ENCODE assay signal across 9 mouse cellular contexts in the genomic region with DNA sequence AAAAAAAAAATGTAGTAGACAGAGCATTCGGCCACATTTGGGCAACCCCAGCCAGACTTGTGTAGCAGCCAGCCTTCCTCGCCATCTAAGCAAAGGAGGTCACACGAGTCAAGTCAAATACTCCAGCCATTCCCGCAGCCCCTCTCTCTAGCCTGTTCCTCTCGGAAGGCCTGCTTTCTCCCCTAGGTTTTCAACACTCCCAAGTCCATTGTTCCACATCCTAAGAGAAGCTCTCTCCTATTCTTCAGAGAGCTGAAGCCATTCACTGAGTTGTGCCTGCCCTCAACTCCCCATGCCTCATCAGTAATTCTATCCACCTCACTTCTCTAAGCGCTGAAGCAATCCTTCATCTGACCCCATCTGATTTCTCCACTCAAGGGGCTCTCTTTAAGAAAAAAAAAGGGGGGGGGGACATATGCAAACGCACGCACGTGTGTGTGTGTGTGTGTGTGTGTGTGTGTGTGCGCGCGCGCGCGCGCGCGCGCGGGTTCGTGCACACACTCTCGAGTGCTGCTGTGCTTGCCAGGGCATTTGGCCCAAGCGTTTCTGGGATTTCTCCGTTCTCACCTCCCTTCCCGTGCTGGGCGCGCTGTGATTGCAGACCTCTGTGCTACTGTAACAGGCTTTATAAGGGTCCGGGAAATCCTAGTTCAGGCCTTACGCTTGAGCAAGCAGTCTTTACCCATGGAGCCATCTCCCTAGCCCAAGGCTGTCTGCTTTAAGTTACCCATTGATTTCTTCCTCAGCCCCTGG. TPM values are rescaled to one million over a fixed set of nuclear protein-coding genes. Genes with fewer than 3 reads are reported as not detected.
DNase-seq lines count a peak whose midpoint lies in the region; ATAC-seq and TF ChIP-seq lines count a peak whose summit lies in the region.
"Had no signal": no experiment of that assay in that cellular context is flagged by ENCODE, and none has a peak within 500 bp of the region (broad histone marks: within the 10 kb centered on the region; RNA-seq: fewer than 3 reads in every experiment).

No protein-coding gene starts in this region.

- no peak for DNase-seq in kidney, postnatal 0 days (ENCODE audit: low spot score)
- no peak for DNase-seq in kidney, adult 8-10 months
- peak; percentile 72 for DNase-seq in embryo, embryonic 11 days
- no peak for DNase-seq in layer of hippocampus, adult 11-12 months (ENCODE audit: low spot score)
- no peak for DNase-seq in gastrocnemius, adult 18-20 months (ENCODE audit: low spot score)
- DNase-seq in thymus, postnatal 4 days: no peak
- DNase-seq: kidney, postnatal 36 days had no signal

- H3K9me3 ChIP-seq in kidney, postnatal 0 days (replicated peaks; ENCODE audit: low read length): no peaks in the 10 kb centered on the region
- no peaks in the 10 kb centered on the region for H3K9me3 ChIP-seq in hindbrain, embryonic 16.5 days (ENCODE audit: control insufficient read depth, low read length)
- no peaks in the 10 kb centered on the region for H3K9me3 ChIP-seq in neural tube, embryonic 14.5 days (ENCODE audit: control insufficient read depth, low read length)

- H3K9ac ChIP-seq in kidney, postnatal 0 days (ENCODE audit: low read depth, low read length): no peak overlapping the region
- H3K9ac ChIP-seq in hindbrain, embryonic 16.5 days (ENCODE audit: low read depth, low read length): peak overlapping the region; percentile 61
- peak overlapping the region; percentile 37; the same call in 1 of the 2 replicates for H3K9ac ChIP-seq in neural tube, embryonic 14.5 days (replicated peaks; ENCODE audit: low read depth, low read length)

- 23% methylated on average over 29 of the region's 29 CpGs for WGBS in kidney, postnatal 0 days
- WGBS in hindbrain, embryonic 16.5 days: 16% methylated on average over 29 of the region's 29 CpGs
- 8% methylated on average over 28 of the region's 29 CpGs for WGBS in neural tube, embryonic 14.5 days

- ATAC-seq in kidney, postnatal 0 days (replicated peaks; ENCODE audit: low FRiP score, low read depth): no peak
- peak; percentile 50 for ATAC-seq in hindbrain, embryonic 16.5 days
- peak; percentile 57 for ATAC-seq in neural tube, embryonic 14.5 days (ENCODE audit: low read depth)

- peak overlapping the region; percentile 49 for H3K4me2 ChIP-seq in kidney, postnatal 0 days (ENCODE audit: low read length)
- H3K4me2 ChIP-seq in hindbrain, embryonic 16.5 days (ENCODE audit: low read length): peak overlapping the region; percentile 93
- H3K4me2 ChIP-seq in neural tube, embryonic 14.5 days (ENCODE audit: low read depth, low read length): peak overlapping the region; percentile 80

- no peaks in the 10 kb centered on the region for H3K27me3 ChIP-seq in kidney, postnatal 0 days (ENCODE audit: insufficient read depth, low read length)
- no peaks in the 10 kb centered on the region for H3K27me3 ChIP-seq in hindbrain, embryonic 16.5 days (replicated peaks; ENCODE audit: control insufficient read depth, insufficient read depth, low read length)
- H3K27me3 ChIP-seq in neural tube, embryonic 14.5 days (ENCODE audit: control insufficient read depth, insufficient read depth, low read length): no peaks in the 10 kb centered on the region

- no peak for TF ChIP-seq CTCF in kidney, postnatal 0 days (IDR thresholded peaks at IDR 0.05; ENCODE audit: low read depth)

- H3K27ac ChIP-seq in kidney, postnatal 0 days: no peak overlapping the region
- H3K27ac ChIP-seq in hindbrain, embryonic 16.5 days (ENCODE audit: low read depth, low read length): peak overlapping the region; percentile 65
- H3K27ac ChIP-seq in neural tube, embryonic 14.5 days (ENCODE audit: low read depth, low read length): peak overlapping the region; percentile 34; the same call in 1 of the 2 replicates

- H3K36me3 ChIP-seq in kidney, postnatal 0 days (ENCODE audit: insufficient read depth, low read length): no peaks in the 10 kb centered on the region
- no peaks in the 10 kb centered on the region for H3K36me3 ChIP-seq in hindbrain, embryonic 16.5 days (ENCODE audit: control insufficient read depth, insufficient read depth, low read length)
- no peaks in the 10 kb centered on the region for H3K36me3 ChIP-seq in neural tube, embryonic 14.5 days (ENCODE audit: control insufficient read depth, insufficient read depth, low read length)

- peaks cover 5% of the 10 kb centered on the region; the same call in 1 of the 2 replicates for H3K4me1 ChIP-seq in kidney, postnatal 0 days (replicated peaks; ENCODE audit: insufficient read depth, low read length)
- peaks cover 5% of the 10 kb centered on the region; the same call in 1 of the 2 replicates for H3K4me1 ChIP-seq in hindbrain, embryonic 16.5 days (ENCODE audit: control insufficient read depth, insufficient read depth, low read depth, low read length)
- H3K4me1 ChIP-seq in neural tube, embryonic 14.5 days (ENCODE audit: control insufficient read depth, insufficient read depth, low read length): peaks cover 7% of the 10 kb centered on the region; the same call in 1 of the 2 replicates

- H3K4me3 ChIP-seq in kidney, postnatal 0 days (replicated peaks; ENCODE audit: low read depth, low read length): no peak overlapping the region; the same call in 1 of the 2 replicates
- H3K4me3 ChIP-seq in hindbrain, embryonic 16.5 days (ENCODE audit: low read length): peak overlapping the region; percentile 69
- peak overlapping the region; percentile 64 for H3K4me3 ChIP-seq in neural tube, embryonic 14.5 days (ENCODE audit: low read depth, low read length)

RNA-seq across cellular contexts. Expression of a gene that starts 0.8 kb away (rescaled TPM):
- 74.1 and 84.5 TPM in 2 replicates for polyA plus RNA-seq in kidney, postnatal 0 days (2015; fragmentation: Nextera tagmentation; extraction: Ambion mirVana)
- polyA plus RNA-seq in hindbrain, embryonic 16.5 days (2015; fragmentation: Nextera tagmentation; extraction: Ambion mirVana): 9.7 and 11.9 TPM in 2 replicates
- 7.7 and 15.2 TPM in 2 replicates for polyA plus RNA-seq in neural tube, embryonic 14.5 days (2014; fragmentation: Nextera tagmentation; extraction: Ambion mirVana)
- total RNA-seq in gastrocnemius, adult 18-20 months (2021): under 1 TPM in 1 of 2 experiments, not detected in 1; 0.55 TPM

RNA-seq across cellular contexts. Expression of a gene that starts 43.2 kb away (rescaled TPM):
- 32.5 and 34.9 TPM in 2 replicates for polyA plus RNA-seq in kidney, postnatal 0 days (2015; fragmentation: Nextera tagmentation; extraction: Ambion mirVana)
- 45.7 and 49.5 TPM in 2 replicates for polyA plus RNA-seq in hindbrain, embryonic 16.5 days (2015; fragmentation: Nextera tagmentation; extraction: Ambion mirVana)
- polyA plus RNA-seq in neural tube, embryonic 14.5 days (2014; fragmentation: Nextera tagmentation; extraction: Ambion mirVana): 48.6 and 50.4 TPM in 2 replicates
- total RNA-seq in gastrocnemius, adult 18-20 months (2021): 100 to 1,000 TPM in 1 of 2 experiments, 10 to 100 TPM in 1; 51.5 to 107 TPM

RNA-seq across cellular contexts. Expression of a gene that starts 43.3 kb away (rescaled TPM):
- 178 and 189 TPM in 2 replicates for polyA plus RNA-seq in kidney, postnatal 0 days (2015; fragmentation: Nextera tagmentation; extraction: Ambion mirVana)
- 168 and 188 TPM in 2 replicates for polyA plus RNA-seq in hindbrain, embryonic 16.5 days (2015; fragmentation: Nextera tagmentation; extraction: Ambion mirVana)
- 223 and 230 TPM in 2 replicates for polyA plus RNA-seq in neural tube, embryonic 14.5 days (2014; fragmentation: Nextera tagmentation; extraction: Ambion mirVana)
- total RNA-seq in gastrocnemius, adult 18-20 months (2021): 10 to 100 TPM; 21.6 to 31.6 TPM
